Mouse (Mus musculus) fat pad, adult 2 months (tissue): ENCODE results near the gene Aqp6.

Experiments used
- DNase-seq: peaks from one replicate; pipeline ENCODE4 v3.0.0-alpha.2; 2011; ENCODE audit warnings: low read depth, low spot score; ENCODE audit errors: extremely low read depth

Aqp6 gene

GRCm38 (mm10) chr15:99600986-99601822, at the start of gene Aqp6:
Aqp6 (plus strand) TSS chr15:99601400.
- DNase-seq = no peak

DNA sequence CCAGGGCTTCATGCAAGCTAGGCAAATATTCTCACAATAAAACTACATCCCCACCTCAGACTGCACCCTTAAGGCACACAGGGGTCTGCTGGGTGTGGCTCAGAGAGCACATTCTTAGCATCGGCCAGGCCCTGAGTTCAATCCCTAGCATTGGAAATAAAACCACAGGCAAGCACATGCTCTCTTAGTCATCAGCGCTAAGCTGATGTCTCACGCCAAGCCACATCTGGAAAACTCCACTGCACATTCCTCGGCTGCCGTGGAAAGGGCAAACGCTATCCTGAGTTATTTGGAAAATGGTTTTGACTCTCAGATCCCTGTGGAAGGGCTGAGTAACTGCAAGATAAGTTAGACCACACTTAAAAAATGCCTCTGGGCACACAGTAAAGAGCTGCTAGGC, 47.4 kb upstream of the Aqp6 start:
- DNase-seq = no peak

- DNase-seq = no peak
Observed at GRCm38 (mm10) chr15:99558947-99559346, 42.3 kb upstream of the Aqp6 start.

DNA sequence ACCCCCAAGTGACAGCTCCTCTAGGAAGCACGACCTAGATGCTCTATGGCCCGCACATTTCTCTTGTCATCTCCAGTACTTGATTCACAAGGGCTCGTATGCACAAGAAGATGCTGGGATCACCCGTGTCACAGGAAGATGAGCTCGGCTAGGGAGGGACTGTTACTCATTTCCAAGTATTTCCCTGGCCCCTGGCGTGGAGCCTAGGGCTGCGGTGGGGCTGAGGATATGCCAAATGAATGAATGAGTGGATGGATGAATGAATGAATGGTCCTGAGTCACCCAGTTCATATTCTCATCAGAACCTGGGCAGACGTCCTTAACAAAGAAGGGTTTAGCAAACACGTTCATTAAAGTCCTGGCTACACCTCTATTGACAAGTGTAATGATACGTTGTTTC, 41.0 kb upstream of the Aqp6 start:
- DNase-seq = no peak

DNA sequence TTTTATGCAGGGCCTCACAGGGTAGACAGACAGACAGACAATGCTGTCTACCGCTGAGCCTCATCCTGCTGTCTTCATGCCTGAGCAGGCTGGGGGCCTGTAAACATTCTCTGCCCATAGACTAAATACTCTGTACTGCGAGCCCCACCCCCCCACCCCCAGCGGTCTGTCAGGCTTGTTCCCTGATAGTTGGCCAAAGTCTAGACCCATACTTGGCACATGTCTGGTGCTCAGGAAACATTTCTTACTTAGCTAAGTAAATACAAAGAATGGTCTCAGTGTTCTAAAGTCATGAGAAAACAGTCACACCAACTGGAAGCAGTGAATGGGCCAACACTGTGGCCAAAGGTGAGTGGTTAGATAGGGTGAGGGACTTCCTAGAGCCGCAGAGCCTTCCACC, 33.8 kb upstream of the Aqp6 start:
- DNase-seq = no peak

DNA sequence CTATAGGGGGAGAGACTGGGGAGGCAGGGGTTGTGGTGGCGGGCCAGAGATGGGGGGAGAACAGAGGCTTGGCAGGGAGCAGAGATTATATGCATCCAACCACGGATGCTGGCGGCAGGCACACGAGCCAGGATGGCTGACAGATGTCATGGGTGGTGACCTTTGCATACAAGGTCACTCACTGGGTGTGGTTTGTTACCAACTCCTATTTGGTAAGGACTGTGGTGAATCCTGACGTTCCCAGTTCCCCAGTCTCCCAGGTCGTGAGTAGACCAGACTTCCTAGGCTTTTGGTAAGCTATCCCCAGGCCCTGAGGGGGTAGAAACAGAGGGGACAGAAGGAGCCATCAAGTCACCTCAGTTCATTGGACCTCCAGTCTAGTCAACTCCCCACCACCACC, 32.5 kb upstream of the Aqp6 start:
- no peak for DNase-seq

DNA sequence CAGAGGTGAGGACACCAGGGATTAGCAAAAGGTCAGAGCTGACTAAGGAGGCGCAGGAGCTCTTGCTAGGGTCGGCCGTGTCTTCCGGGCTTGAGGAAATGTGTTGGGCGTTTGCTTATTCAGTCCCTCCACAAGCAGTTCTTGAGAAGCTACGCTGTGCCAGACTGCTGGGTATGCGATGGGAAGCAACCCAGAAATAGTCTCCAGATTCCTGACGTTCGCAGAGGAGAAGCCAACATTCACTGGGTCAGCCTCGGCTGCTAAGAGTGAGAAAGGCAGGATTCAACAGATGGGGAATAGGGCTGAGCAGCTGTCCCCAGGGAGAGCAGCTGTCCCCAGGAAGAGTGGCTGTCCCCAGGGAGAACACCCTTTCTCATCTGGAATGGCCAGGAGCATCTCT, 32.1 kb upstream of the Aqp6 start:
- no peak for DNase-seq

DNA sequence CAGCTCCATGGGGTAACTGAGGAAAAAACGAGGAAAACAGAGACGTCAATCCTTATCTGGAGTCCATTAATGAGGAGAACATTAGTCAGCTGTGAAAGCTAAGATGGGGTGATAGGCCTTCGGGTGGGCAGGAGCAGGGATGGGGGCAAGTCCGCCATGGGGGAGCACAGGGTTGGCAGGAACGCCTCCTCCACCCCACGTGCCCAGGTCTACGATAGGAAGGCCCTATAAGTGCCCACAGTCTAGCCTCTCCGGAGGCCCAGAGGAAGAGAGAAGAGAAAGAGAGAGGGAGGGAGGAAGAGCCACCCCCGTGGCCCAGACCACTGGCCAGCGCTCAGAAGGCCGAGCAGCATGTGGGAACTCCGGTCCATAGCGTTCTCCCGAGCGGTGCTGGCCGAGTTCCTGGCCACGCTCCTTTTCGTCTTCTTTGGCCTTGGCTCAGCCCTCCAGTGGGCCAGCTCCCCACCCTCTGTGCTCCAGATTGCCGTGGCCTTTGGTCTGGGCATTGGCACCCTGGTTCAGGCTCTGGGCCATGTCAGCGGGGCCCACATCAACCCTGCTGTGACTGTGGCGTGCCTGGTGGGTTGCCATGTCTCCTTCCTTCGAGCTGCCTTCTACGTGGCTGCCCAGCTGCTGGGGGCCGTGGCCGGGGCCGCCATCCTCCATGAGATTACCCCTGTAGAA, 22.3 kb upstream of the Aqp6 start, which contains the start of gene Aqp2:
Gene Aqp2 (plus strand): TSS at position 254 of the 684 bp plus-strand sequence.
- DNase-seq = no peak

GRCm38 (mm10) chr15:99583463-99584344, 17.5 kb upstream of the Aqp6 start:
- no peak for DNase-seq

GRCm38 (mm10) chr15:99584407-99585202, 16.6 kb upstream of the Aqp6 start:
- no peak for DNase-seq

DNA sequence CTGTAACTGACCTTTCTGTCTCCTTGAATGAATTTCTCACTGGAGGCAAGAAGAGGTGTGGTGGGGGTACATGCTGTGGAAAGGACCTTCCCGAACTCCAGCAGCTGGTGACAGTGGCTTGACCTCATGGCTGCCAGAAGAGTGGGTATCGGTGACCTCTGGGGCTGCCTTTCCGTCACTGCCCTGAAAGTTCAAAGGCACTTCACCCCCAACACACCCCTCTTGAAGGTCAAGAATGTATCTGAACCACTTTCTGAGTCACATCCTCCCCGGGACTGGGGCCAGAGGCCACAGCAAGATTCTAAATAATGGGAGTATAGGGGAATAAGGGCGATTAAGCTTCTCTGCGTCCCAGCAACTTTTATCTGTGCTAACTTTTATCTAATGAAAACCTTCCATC, 15.5 kb upstream of the Aqp6 start:
- DNase-seq = no peak

- DNase-seq = no peak
Observed at GRCm38 (mm10) chr15:99586525-99586924, 14.7 kb upstream of the Aqp6 start.

DNA sequence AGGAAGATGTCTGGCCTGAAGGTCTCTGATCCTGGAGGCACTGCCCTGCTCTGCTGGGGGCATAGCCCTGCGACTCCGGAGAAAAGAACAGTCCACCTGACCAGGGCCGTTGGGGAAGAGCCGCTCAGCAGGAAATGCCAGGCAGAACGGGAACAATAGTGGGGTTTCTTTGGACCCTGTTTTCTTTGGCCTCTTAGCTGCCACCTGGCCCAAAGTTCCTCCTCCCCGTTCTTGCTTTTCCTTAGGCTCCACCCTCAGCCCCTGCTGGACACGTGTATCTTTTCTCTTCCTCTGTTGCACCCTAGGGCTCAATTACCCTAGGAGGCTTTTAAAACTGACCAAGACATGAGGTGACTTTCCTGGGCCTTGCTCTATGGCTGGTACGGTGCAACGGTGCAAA, 12.0 kb upstream of the Aqp6 start:
- no peak for DNase-seq

DNA sequence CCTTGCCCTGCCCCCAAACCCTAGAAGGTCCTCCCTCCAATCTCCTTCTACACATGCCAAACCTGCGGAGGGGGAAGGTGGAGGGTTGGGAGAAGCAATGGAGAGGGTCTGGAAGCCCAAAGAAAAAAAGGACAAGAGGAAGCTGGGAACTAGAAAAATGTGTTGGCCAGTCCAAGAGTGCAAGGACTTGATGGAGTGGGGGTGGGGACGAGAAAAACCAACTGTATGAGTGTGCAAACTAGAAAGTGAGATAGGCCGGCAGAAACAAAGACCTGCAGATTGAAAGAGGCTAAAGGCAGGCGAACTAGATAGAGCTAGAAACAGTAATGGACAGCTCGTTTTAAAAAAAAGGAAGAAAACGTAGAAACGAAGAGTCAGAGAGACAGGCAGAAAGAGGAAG, 11.5 kb upstream of the Aqp6 start:
- DNase-seq = no peak

DNA sequence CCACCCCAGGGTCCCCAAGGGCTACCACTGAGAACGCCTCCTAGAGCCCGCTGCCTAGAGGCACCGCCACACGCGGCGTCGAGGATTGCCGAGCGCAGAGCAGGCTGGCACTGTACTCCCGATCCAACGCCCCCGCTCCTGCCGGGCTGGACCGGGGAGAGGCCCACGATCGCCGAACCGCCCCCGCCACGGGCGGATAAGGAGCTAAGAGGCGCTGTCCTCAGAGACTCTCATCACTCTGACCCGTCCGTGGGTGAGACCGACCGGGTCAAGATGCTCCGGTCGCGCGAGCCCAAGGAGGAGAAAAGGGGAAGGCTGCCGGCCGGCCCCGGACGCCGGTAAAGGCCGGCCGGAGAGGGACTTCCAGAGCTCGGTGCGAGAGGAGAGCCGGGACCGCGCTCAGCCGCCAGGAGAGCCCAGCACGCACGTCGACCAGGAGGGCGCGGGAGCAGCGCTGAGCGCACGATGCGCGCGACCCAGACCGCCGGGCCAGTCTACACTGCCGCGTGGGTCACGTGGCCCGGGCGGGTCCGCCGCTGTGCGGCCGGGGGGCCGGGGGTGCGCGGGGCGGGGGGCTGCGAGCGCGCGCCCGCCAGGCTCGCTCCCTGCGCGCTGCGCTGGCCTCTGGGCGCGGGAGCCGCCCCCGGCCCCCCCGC, 10.6 kb upstream of the Aqp6 start, which contains the start of gene Aqp5:
Gene Aqp5 (plus strand): TSS at position 354 of the 656 bp plus-strand sequence.
- DNase-seq = no peak

DNA sequence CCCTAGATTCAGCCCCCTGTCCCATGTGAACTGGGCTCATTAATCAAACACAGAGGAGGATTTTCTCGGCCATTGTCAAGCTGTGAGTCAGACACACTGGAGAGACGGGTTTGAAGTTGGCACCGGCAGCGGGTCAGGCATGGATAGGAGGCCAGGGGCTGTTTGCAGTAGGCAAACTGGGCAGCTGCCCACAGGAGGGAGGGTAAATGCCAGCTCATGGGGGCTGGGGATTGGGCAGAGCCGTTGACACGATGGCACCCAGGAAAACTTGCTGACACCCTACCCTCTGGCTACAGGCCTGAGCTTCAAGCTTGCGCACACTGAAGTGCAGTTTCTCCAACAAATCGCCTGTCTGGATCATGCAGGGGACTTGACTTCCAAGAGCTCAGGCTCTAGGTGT, 9.0 kb upstream of the Aqp6 start:
- no peak for DNase-seq

DNA sequence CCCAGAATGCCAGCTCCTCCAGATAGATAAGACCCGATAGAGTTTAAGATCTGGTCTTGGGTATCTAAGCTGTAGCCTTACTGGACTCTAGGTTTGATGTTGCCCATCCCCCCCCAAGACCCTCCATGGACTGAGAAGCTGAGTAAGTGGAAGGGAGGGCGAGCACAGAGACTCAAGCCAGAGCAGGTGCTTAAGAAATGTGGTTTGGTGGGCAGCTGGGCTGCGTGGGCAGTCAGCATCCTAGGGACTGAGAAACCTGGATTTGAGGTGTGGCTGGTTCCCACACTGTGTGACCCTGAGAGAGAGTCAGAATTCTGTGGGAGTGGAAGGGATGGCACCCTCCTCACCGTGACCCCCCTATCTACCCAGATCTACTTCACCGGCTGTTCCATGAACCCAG, 8.3 kb upstream of the Aqp6 start:
- DNase-seq = no peak

- DNase-seq = no peak
Observed at GRCm38 (mm10) chr15:99594951-99595350, 6.2 kb upstream of the Aqp6 start.

GRCm38 (mm10) chr15:99596056-99596687, 5.0 kb upstream of the Aqp6 start:
- peak; percentile 4 for DNase-seq

GRCm38 (mm10) chr15:99596841-99597240, 4.4 kb upstream of the Aqp6 start:
- DNase-seq = no peak
